ENCODE assay signal across 9 mouse cellular contexts in genomic region chr1:177555471-177556291, GRCm38 (mm10).
A peak's percentile ranks its signal among the peaks of the same experiment; 100 is the strongest.
DNase-seq lines count a peak whose midpoint lies in the region; ATAC-seq and TF ChIP-seq lines count a peak whose summit lies in the region.
"Had no signal": no experiment of that assay in that cellular context is flagged by ENCODE, and none has a peak within 500 bp of the region (broad histone marks: within the 10 kb centered on the region; RNA-seq: fewer than 3 reads in every experiment).

No protein-coding gene starts in this region.

- no peaks in the 10 kb centered on the region for H3K36me3 ChIP-seq in kidney, embryonic 15.5 days
- H3K36me3 ChIP-seq in intestine, embryonic 14.5 days (ENCODE audit: control insufficient read depth, insufficient read depth, low read length): no peaks in the 10 kb centered on the region
- no peaks in the 10 kb centered on the region for H3K36me3 ChIP-seq in lung, embryonic 14.5 days (ENCODE audit: insufficient read depth)
- H3K36me3 ChIP-seq in neural tube, embryonic 13.5 days: no peaks in the 10 kb centered on the region
- H3K36me3 ChIP-seq: G1E had no signal

- ATAC-seq in kidney, embryonic 15.5 days (replicated peaks; ENCODE audit: low FRiP score): peak; percentile 36; the same call in 1 of the 2 replicates
- ATAC-seq in intestine, embryonic 14.5 days (replicated peaks; ENCODE audit: low FRiP score, low TSS enrichment, low read depth): peak; percentile 57; the same call in 1 of the 2 replicates
- peak; percentile 77; the same call in 1 of the 2 replicates for ATAC-seq in lung, embryonic 14.5 days (ENCODE audit: insufficient read depth)
- ATAC-seq in neural tube, embryonic 13.5 days (ENCODE audit: low read depth): peak; percentile 77

- 36% methylated on average over 15 of the region's 15 CpGs for WGBS in kidney, embryonic 15.5 days
- WGBS in intestine, embryonic 14.5 days: 41% methylated on average over 15 of the region's 15 CpGs
- 33% methylated on average over 15 of the region's 15 CpGs for WGBS in lung, embryonic 14.5 days
- WGBS in neural tube, embryonic 13.5 days: 7% methylated on average over 15 of the region's 15 CpGs

- no peaks in the 10 kb centered on the region for H3K9me3 ChIP-seq in kidney, embryonic 15.5 days (replicated peaks)
- no peaks in the 10 kb centered on the region for H3K9me3 ChIP-seq in intestine, embryonic 14.5 days (ENCODE audit: control insufficient read depth, low read length)
- no peaks in the 10 kb centered on the region for H3K9me3 ChIP-seq in lung, embryonic 14.5 days (ENCODE audit: low read depth, low read length)
- no peaks in the 10 kb centered on the region for H3K9me3 ChIP-seq in neural tube, embryonic 13.5 days

- TF ChIP-seq CTCF in lung, embryonic 14.5 days (IDR thresholded peaks at IDR 0.05; ENCODE audit: low read depth): no peak

- H3K4me3 ChIP-seq in kidney, embryonic 15.5 days (replicated peaks): no peak overlapping the region
- H3K4me3 ChIP-seq in intestine, embryonic 14.5 days (ENCODE audit: low read depth, low read length): no peak overlapping the region
- H3K4me3 ChIP-seq in lung, embryonic 14.5 days (ENCODE audit: low read depth, low read length): no peak overlapping the region
- H3K4me3 ChIP-seq in neural tube, embryonic 13.5 days: 0 out of 2 replicates have a peak overlapping the region, but pooled peaks have one; percentile 12

- DNase-seq in kidney, adult 18-20 months: no peak
- peak; percentile 38 for DNase-seq in gastrocnemius, postnatal 14 days
- DNase-seq in intestine, embryonic 14.5 days (ENCODE audit: low spot score): peak; percentile 66
- DNase-seq in lung, embryonic 14.5 days: peak; percentile 34
- DNase-seq in right cerebral cortex, postnatal 25 days: no peak
- no peak for DNase-seq in urinary bladder, adult 18-20 months (ENCODE audit: low spot score in 2 of 2)

- no peaks in the 10 kb centered on the region for H3K27me3 ChIP-seq in kidney, embryonic 15.5 days
- H3K27me3 ChIP-seq in intestine, embryonic 14.5 days (replicated peaks; ENCODE audit: control insufficient read depth, insufficient read depth, low read length): no peaks in the 10 kb centered on the region
- no peaks in the 10 kb centered on the region for H3K27me3 ChIP-seq in lung, embryonic 14.5 days (ENCODE audit: insufficient read depth, low read length)
- no peaks in the 10 kb centered on the region for H3K27me3 ChIP-seq in neural tube, embryonic 13.5 days

- peak overlapping the region; percentile 35 for H3K4me2 ChIP-seq in kidney, embryonic 15.5 days
- peak overlapping the region; percentile 25 for H3K4me2 ChIP-seq in intestine, embryonic 14.5 days (ENCODE audit: low read length)
- H3K4me2 ChIP-seq in lung, embryonic 14.5 days: peak overlapping the region; percentile 34
- peak overlapping the region; percentile 45 for H3K4me2 ChIP-seq in neural tube, embryonic 13.5 days

- H3K9ac ChIP-seq in kidney, embryonic 15.5 days: no peak overlapping the region
- no peak overlapping the region for H3K9ac ChIP-seq in intestine, embryonic 14.5 days (ENCODE audit: low read length)
- H3K9ac ChIP-seq in lung, embryonic 14.5 days: no peak overlapping the region
- peak overlapping the region; percentile 34; the same call in 1 of the 2 replicates for H3K9ac ChIP-seq in neural tube, embryonic 13.5 days

- peaks cover 6% of the 10 kb centered on the region for H3K4me1 ChIP-seq in kidney, embryonic 15.5 days
- peaks cover 7% of the 10 kb centered on the region; the same call in 1 of the 2 replicates for H3K4me1 ChIP-seq in intestine, embryonic 14.5 days (replicated peaks; ENCODE audit: control insufficient read depth, insufficient read depth, low read length)
- peaks cover 4% of the 10 kb centered on the region; the same call in 1 of the 2 replicates for H3K4me1 ChIP-seq in lung, embryonic 14.5 days (ENCODE audit: insufficient read depth)
- peaks cover 23% of the 10 kb centered on the region for H3K4me1 ChIP-seq in neural tube, embryonic 13.5 days (replicated peaks)

- H3K27ac ChIP-seq in kidney, embryonic 15.5 days: no peak overlapping the region
- H3K27ac ChIP-seq in intestine, embryonic 14.5 days (ENCODE audit: low read depth): no peak overlapping the region
- H3K27ac ChIP-seq in lung, embryonic 14.5 days (ENCODE audit: low read depth): peak overlapping the region; percentile 30; the same call in 1 of the 2 replicates
- no peak overlapping the region for H3K27ac ChIP-seq in neural tube, embryonic 13.5 days (replicated peaks)

- intact Hi-C loops in gastrocnemius, postnatal 14 days (cut with DNase I; ENCODE audit: low total_unique reads): no loop called here

Comparison
In these comparisons a context has a peak if more than half of its experiments do, and no peak if none do; other contexts are left out.
1. DNase-seq: peak in gastrocnemius, postnatal 14 days (single experiment), intestine, embryonic 14.5 days (single experiment) and lung, embryonic 14.5 days (single experiment); none in kidney, adult 18-20 months (single experiment), right cerebral cortex, postnatal 25 days (single experiment) and urinary bladder, adult 18-20 months (0 of 2).
2. Peak in every context shown above with its lines, with median percentiles within 50 percentile points of each other: ATAC-seq and H3K4me2 ChIP-seq.